15 mouse cellular contexts compared by ENCODE assay signal in the genomic region with DNA sequence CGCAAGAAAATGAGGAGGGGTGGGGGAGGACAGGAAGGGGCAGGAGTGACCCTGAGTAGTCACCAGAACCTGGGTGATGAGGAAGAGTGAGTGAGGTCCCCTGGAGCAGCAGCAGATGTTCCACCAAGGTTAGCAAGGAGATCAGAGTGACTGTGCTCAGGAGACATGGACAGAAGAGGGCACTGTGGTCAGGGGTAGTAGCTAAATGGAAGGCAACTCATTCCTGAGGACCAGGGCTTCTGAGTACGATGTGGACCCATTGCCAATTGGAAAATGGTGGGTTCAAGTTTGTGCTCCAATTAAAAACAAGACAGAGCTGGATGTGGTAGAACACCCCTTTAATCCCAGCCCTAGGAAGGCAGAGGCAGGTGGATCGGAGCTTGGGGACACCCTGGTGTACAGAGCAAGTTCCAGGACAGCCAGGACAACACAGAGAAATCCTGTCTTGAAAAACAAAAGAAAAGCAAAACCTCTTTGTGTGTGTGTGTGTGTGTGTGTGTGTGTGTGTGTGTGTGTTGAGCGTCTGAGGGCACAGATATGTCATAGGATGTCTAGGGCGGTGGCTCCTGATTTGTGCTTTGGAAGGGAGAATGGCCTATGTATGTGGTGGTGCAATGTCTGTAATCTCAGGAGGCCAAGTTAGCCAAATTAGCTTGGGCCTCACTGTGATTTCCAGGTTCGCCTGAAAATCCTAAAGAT. TPM values are rescaled to one million over a fixed set of nuclear protein-coding genes. Genes with fewer than 3 reads are reported as not detected.
A peak's percentile ranks its signal among the peaks of the same experiment; 100 is the strongest.
DNase-seq lines count a peak whose midpoint lies in the region; ATAC-seq and TF ChIP-seq lines count a peak whose summit lies in the region.
"Had no signal": no experiment of that assay in that cellular context is flagged by ENCODE, and none has a peak within 500 bp of the region (broad histone marks: within the 10 kb centered on the region; RNA-seq: fewer than 3 reads in every experiment).

No protein-coding gene starts in this region.

- H3K9ac ChIP-seq in intestine, postnatal 0 days (ENCODE audit: low read depth, low read length): no peak overlapping the region
- H3K9ac ChIP-seq in intestine, embryonic 16.5 days (ENCODE audit: low read depth, low read length): no peak overlapping the region
- H3K9ac ChIP-seq: intestine, embryonic 15.5 days had no signal

- H3K4me2 ChIP-seq in intestine, postnatal 0 days (replicated peaks; ENCODE audit: low read depth): no peak overlapping the region
- H3K4me2 ChIP-seq in intestine, embryonic 16.5 days (ENCODE audit: low read depth, low read length): no peak overlapping the region
- H3K4me2 ChIP-seq: intestine, embryonic 15.5 days had no signal

- no peaks in the 10 kb centered on the region for H3K27me3 ChIP-seq in intestine, postnatal 0 days (replicated peaks; ENCODE audit: control insufficient read depth, insufficient read depth, low read length)
- no peaks in the 10 kb centered on the region for H3K27me3 ChIP-seq in intestine, embryonic 16.5 days (replicated peaks; ENCODE audit: control insufficient read depth, insufficient read depth, low read length)
- H3K27me3 ChIP-seq: intestine, embryonic 15.5 days had no signal

- ATAC-seq in intestine, postnatal 0 days: no peak
- no peak for ATAC-seq in intestine, embryonic 16.5 days
- ATAC-seq: intestine, embryonic 15.5 days had no signal

- no peak overlapping the region for H3K27ac ChIP-seq in intestine, postnatal 0 days (ENCODE audit: low read depth, low read length)
- no peak overlapping the region for H3K27ac ChIP-seq in intestine, embryonic 16.5 days (ENCODE audit: low read length)
- H3K27ac ChIP-seq: intestine, embryonic 15.5 days; macrophage had no signal

- H3K4me3 ChIP-seq in intestine, postnatal 0 days (ENCODE audit: low read depth, low read length): no peak overlapping the region
- no peak overlapping the region for H3K4me3 ChIP-seq in intestine, embryonic 16.5 days (ENCODE audit: low read length)
- H3K4me3 ChIP-seq: intestine, embryonic 15.5 days had no signal

- WGBS in intestine, postnatal 0 days: 85% methylated on average over 6 of the region's 6 CpGs
- 88% methylated on average over 6 of the region's 6 CpGs for WGBS in intestine, embryonic 16.5 days

- H3K4me1 ChIP-seq in intestine, postnatal 0 days (replicated peaks; ENCODE audit: control insufficient read depth, insufficient read depth, low read length): no peaks in the 10 kb centered on the region
- no peaks in the 10 kb centered on the region; the same call in 1 of the 2 replicates for H3K4me1 ChIP-seq in intestine, embryonic 16.5 days (ENCODE audit: control insufficient read depth, insufficient read depth, low read length)

- H3K9me3 ChIP-seq in intestine, postnatal 0 days (ENCODE audit: control insufficient read depth): no peaks in the 10 kb centered on the region
- no peaks in the 10 kb centered on the region for H3K9me3 ChIP-seq in intestine, embryonic 16.5 days (ENCODE audit: control insufficient read depth, low read length)
- H3K9me3 ChIP-seq: intestine, embryonic 15.5 days had no signal

- peaks cover 50% of the 10 kb centered on the region for H3K36me3 ChIP-seq in intestine, postnatal 0 days (ENCODE audit: control insufficient read depth, insufficient read depth)
- no peaks in the 10 kb centered on the region; the same call in 1 of the 2 replicates for H3K36me3 ChIP-seq in intestine, embryonic 16.5 days (ENCODE audit: control insufficient read depth, insufficient read depth, low read length)

- DNase-seq in CD4-positive, CD25-positive, alpha-beta regulatory T cell, adult 2 months (ENCODE audit: low read depth, low spot score): peak; percentile 66
- DNase-seq in brain, adult 2 months (ENCODE audit: low read depth, low spot score): peak; percentile 27
- peak; percentile 38 for DNase-seq in lung, postnatal 25 days (ENCODE audit: low spot score)
- no peak for DNase-seq in adrenal gland, postnatal 25 days
- no peak for DNase-seq in embryo, embryonic 10 days (ENCODE audit: low spot score)
- no peak for DNase-seq in right cerebral cortex, postnatal 10 days (ENCODE audit: low spot score in 2 of 2)
- DNase-seq: adrenal gland, postnatal 14 days; cerebellum, postnatal 25 days; gastrocnemius, postnatal 36 days; right cerebral cortex, postnatal 25 days had no signal

- TF ChIP-seq CTCF in intestine, postnatal 0 days (IDR thresholded peaks at IDR 0.05; ENCODE audit: low read depth): peak; percentile 64

RNA-seq across cellular contexts. Expression of gene C1qtnf9, which starts 56.2 kb away (rescaled TPM):
- 1.4 and 1.6 TPM in 2 replicates for polyA plus RNA-seq in intestine, postnatal 0 days (2015; fragmentation: Nextera tagmentation; extraction: Ambion mirVana)
- polyA plus RNA-seq in intestine, embryonic 16.5 days (2015; fragmentation: Nextera tagmentation; extraction: Ambion mirVana): 1.7 TPM in 2 replicates
- 4.0 and 4.9 TPM in 2 replicates for total RNA-seq in adrenal gland, postnatal 25 days (2021)
- polyA plus RNA-seq: macrophage; neural tube, embryonic 14.5 days had no signal

Comparison
In these comparisons a context has a peak if more than half of its experiments do, and no peak if none do; other contexts are left out.
1. DNase-seq: peak in CD4-positive, CD25-positive, alpha-beta regulatory T cell, adult 2 months (single experiment), brain, adult 2 months (single experiment) and lung, postnatal 25 days (single experiment); none in adrenal gland, postnatal 25 days (single experiment), embryo, embryonic 10 days (single experiment) and right cerebral cortex, postnatal 10 days (0 of 2).